Mouse (Mus musculus): Measurements from ENCODE around the gene Manba.
"Not testable (repeated sequence)": the region's sequence is repeated elsewhere in the genome, so short reads cannot be mapped to it uniquely, and the experiment has no call there.

Gene Manba

GRCm38 (mm10) chr3:135485128-135485899, at the start of gene Manba:
TSS of gene Manba (plus strand) at chr3:135485611.
- DNase-seq (ENCODE audit: low read depth, low spot score), result no peak

GRCm38 (mm10) chr3:135436901-135437616, 48.4 kb upstream of the Manba start:
- no peak for DNase-seq (ENCODE audit: low read depth, low spot score)

- DNase-seq (ENCODE audit: low read depth, low spot score), result peak; percentile 99
These were observed 47.5 kb upstream of the Manba start, which contains the start of gene Ube2d3 for GRCm38 (mm10) chr3:135437758-135438495. TSS of gene Ube2d3 (plus strand) at chr3:135438149.

GRCm38 (mm10) chr3:135438531-135438912, 46.9 kb upstream of the Manba start:
- DNase-seq (ENCODE audit: low read depth, low spot score), result peak; percentile 79

GRCm38 (mm10) chr3:135438913-135439531, 46.4 kb upstream of the Manba start:
- peak; percentile 58 for DNase-seq (ENCODE audit: low read depth, low spot score)

- no peak for DNase-seq (ENCODE audit: low read depth, low spot score)
These were observed 45.8 kb upstream of the Manba start for GRCm38 (mm10) chr3:135439651-135440050.

GRCm38 (mm10) chr3:135440221-135440620, 45.2 kb upstream of the Manba start:
- DNase-seq (ENCODE audit: low read depth, low spot score), result no peak

- DNase-seq (ENCODE audit: low read depth, low spot score), result no peak
These were observed 44.8 kb upstream of the Manba start for GRCm38 (mm10) chr3:135440621-135441020.

GRCm38 (mm10) chr3:135444930-135445329, 40.5 kb upstream of the Manba start:
- no peak for DNase-seq (ENCODE audit: low read depth, low spot score)

GRCm38 (mm10) chr3:135458981-135459380, 26.4 kb upstream of the Manba start:
- no peak for DNase-seq (ENCODE audit: low read depth, low spot score)

- no peak for DNase-seq (ENCODE audit: low read depth, low spot score)
These were observed 17.0 kb upstream of the Manba start for GRCm38 (mm10) chr3:135468402-135468801.

- DNase-seq (ENCODE audit: low read depth, low spot score), result no peak
These were observed 16.3 kb upstream of the Manba start for GRCm38 (mm10) chr3:135469146-135469545.

GRCm38 (mm10) chr3:135469974-135470373, 15.4 kb upstream of the Manba start:
- no peak for DNase-seq (ENCODE audit: low read depth, low spot score)

GRCm38 (mm10) chr3:135470823-135471222, 14.6 kb upstream of the Manba start:
- DNase-seq (ENCODE audit: low read depth, low spot score), result no peak

- DNase-seq (ENCODE audit: low read depth, low spot score), result no peak
These were observed 10.4 kb upstream of the Manba start for GRCm38 (mm10) chr3:135475025-135475424.

GRCm38 (mm10) chr3:135476286-135476685, 9.1 kb upstream of the Manba start:
- no peak for DNase-seq (ENCODE audit: low read depth, low spot score)

- DNase-seq (ENCODE audit: low read depth, low spot score), result no peak
These were observed 8.4 kb upstream of the Manba start for GRCm38 (mm10) chr3:135476977-135477376.

- not testable (repeated sequence) for DNase-seq (ENCODE audit: low read depth, low spot score)
These were observed 6.3 kb upstream of the Manba start for GRCm38 (mm10) chr3:135479090-135479489.

GRCm38 (mm10) chr3:135480767-135481166, 4.6 kb upstream of the Manba start:
- DNase-seq (ENCODE audit: low read depth, low spot score), result no peak

- DNase-seq (ENCODE audit: low read depth, low spot score), result no peak
These were observed 3.8 kb upstream of the Manba start for GRCm38 (mm10) chr3:135481608-135482007.

GRCm38 (mm10) chr3:135484650-135485049, 761 bp upstream of the Manba start:
- DNase-seq (ENCODE audit: low read depth, low spot score), result not testable (repeated sequence)

GRCm38 (mm10) chr3:135485900-135486241, 460 bp downstream of the Manba start:
- no peak for DNase-seq (ENCODE audit: low read depth, low spot score)

Data from brain, embryonic 18.5 days (tissue).